Mouse (Mus musculus): ENCODE data around the gene Wwox. TPM values are rescaled to one million over a fixed set of nuclear protein-coding genes. Genes with fewer than 3 reads are reported as not detected.

Wwox gene
- polyA plus RNA-seq, 2 experiments = 2.5 to 2.6 TPM

- ATAC-seq (ENCODE audit: insufficient read depth) (no peak), DNase-seq (ENCODE audit: low read depth in 3 of 3, low spot score in 3 of 3) (no peak)
- Histone ChIP-seq H3K4me2 (ENCODE audit: low read depth) (no peak overlapping the region), H3K9me3 (ENCODE audit: control insufficient read depth, low read length) (no peaks in the 10 kb centered on the region), H3K4me1 (replicated peaks; ENCODE audit: control insufficient read depth in 2 of 2, insufficient read depth in 2 of 2, low read length in 1 of 2) (peaks cover 0 to 8% of the 10 kb centered on the region in 2 experiments; a peak in 1 of 4 replicates), H3K27me3 (ENCODE audit: control insufficient read depth, insufficient read depth, low read length) (no peaks in the 10 kb centered on the region), H3K36me3 (replicated peaks; ENCODE audit: control insufficient read depth, insufficient read depth, low read depth) (no peaks in the 10 kb centered on the region), H3K4me3 (ENCODE audit: insufficient read depth in 1 of 2, low read depth in 2 of 2, low read length in 2 of 2) (no peak overlapping the region), H3K27ac (no peak overlapping the region), H3K9ac (replicated peaks) (no peak overlapping the region)
- 76% methylated on average over 6 of the region's 6 CpGs for WGBS (ENCODE audit: insufficient replicate concordance)
- no peak for TF ChIP-seq EP300 (IDR thresholded peaks at IDR 0.05; ENCODE audit: low read depth)
Measured at GRCm38 (mm10) chr8:114501906-114502305, 62.5 kb downstream of the Wwox start.

- H3K4me3 ChIP-seq (ENCODE audit: insufficient read depth in 1 of 2, low read depth in 2 of 2, low read length in 2 of 2) = no peak overlapping the region
- H3K36me3 ChIP-seq (replicated peaks; ENCODE audit: control insufficient read depth, insufficient read depth, low read depth) = no peaks in the 10 kb centered on the region
- no peaks in the 10 kb centered on the region for H3K9me3 ChIP-seq (ENCODE audit: control insufficient read depth, low read length)
- H3K9ac ChIP-seq (replicated peaks) = no peak overlapping the region
- H3K4me1 ChIP-seq (replicated peaks; ENCODE audit: control insufficient read depth in 2 of 2, insufficient read depth in 2 of 2, low read length in 1 of 2) = peaks cover 0 to 8% of the 10 kb centered on the region in 2 experiments; a peak in 1 of 4 replicates
- no peak for TF ChIP-seq CTCF (IDR thresholded peaks at IDR 0.05; ENCODE audit: low read depth)
- TF ChIP-seq EP300 (IDR thresholded peaks at IDR 0.05; ENCODE audit: low read depth) = no peak
- H3K4me2 ChIP-seq (ENCODE audit: low read depth) = no peak overlapping the region
- H3K27me3 ChIP-seq (ENCODE audit: control insufficient read depth, insufficient read depth, low read length) = no peaks in the 10 kb centered on the region
- no peak overlapping the region for H3K27ac ChIP-seq
- ATAC-seq (ENCODE audit: insufficient read depth) (no peak), DNase-seq (ENCODE audit: low read depth in 3 of 3, low spot score in 3 of 3) (no peak)
- WGBS (ENCODE audit: insufficient replicate concordance) = 62% methylated on average over 3 of the region's 3 CpGs
Measured at GRCm38 (mm10) chr8:114503196-114503595, 63.7 kb downstream of the Wwox start.

- Histone ChIP-seq H3K36me3 (replicated peaks; ENCODE audit: control insufficient read depth, insufficient read depth, low read depth) (no peaks in the 10 kb centered on the region), H3K4me2 (ENCODE audit: low read depth) (no peak overlapping the region), H3K27ac (no peak overlapping the region), H3K9ac (replicated peaks) (no peak overlapping the region), H3K9me3 (ENCODE audit: control insufficient read depth, low read length) (no peaks in the 10 kb centered on the region), H3K4me3 (ENCODE audit: insufficient read depth in 1 of 2, low read depth in 2 of 2, low read length in 2 of 2) (no peak overlapping the region), H3K4me1 (replicated peaks; ENCODE audit: control insufficient read depth in 2 of 2, insufficient read depth in 2 of 2, low read length in 1 of 2) (peaks cover 0 to 8% of the 10 kb centered on the region in 2 experiments; a peak in 1 of 4 replicates), H3K27me3 (ENCODE audit: control insufficient read depth, insufficient read depth, low read length) (no peaks in the 10 kb centered on the region)
- 60% methylated on average over 11 of the region's 11 CpGs for WGBS (ENCODE audit: insufficient replicate concordance)
- ATAC-seq (ENCODE audit: insufficient read depth) (no peak), DNase-seq (ENCODE audit: low read depth in 3 of 3, low spot score in 3 of 3) (no peak)
- TF ChIP-seq EP300 (IDR thresholded peaks at IDR 0.05; ENCODE audit: low read depth) = no peak
- TF ChIP-seq CTCF (IDR thresholded peaks at IDR 0.05; ENCODE audit: low read depth) = no peak
Measured at GRCm38 (mm10) chr8:114504889-114505288, 65.4 kb downstream of the Wwox start.

GRCm38 (mm10) chr8:114505351-114506347 lies 66.2 kb downstream of the Wwox start:
- H3K9ac ChIP-seq (replicated peaks) = no peak overlapping the region
- H3K4me1 ChIP-seq (replicated peaks; ENCODE audit: control insufficient read depth in 2 of 2, insufficient read depth in 2 of 2, low read length in 1 of 2) = peaks cover 0 to 8% of the 10 kb centered on the region in 2 experiments; a peak in 1 of 4 replicates
- TF ChIP-seq EP300 (IDR thresholded peaks at IDR 0.05; ENCODE audit: low read depth) (no peak), CTCF (IDR thresholded peaks at IDR 0.05; ENCODE audit: low read depth) (no peak)
- DNase-seq (ENCODE audit: low read depth in 3 of 3, low spot score in 3 of 3) = no peak
- no peaks in the 10 kb centered on the region for H3K27me3 ChIP-seq (ENCODE audit: control insufficient read depth, insufficient read depth, low read length)
- H3K27ac ChIP-seq = no peak overlapping the region
- no peak overlapping the region for H3K4me3 ChIP-seq (ENCODE audit: insufficient read depth in 1 of 2, low read depth in 2 of 2, low read length in 2 of 2)
- H3K9me3 ChIP-seq (ENCODE audit: control insufficient read depth, low read length) = no peaks in the 10 kb centered on the region
- H3K36me3 ChIP-seq (replicated peaks; ENCODE audit: control insufficient read depth, insufficient read depth, low read depth) = no peaks in the 10 kb centered on the region
- H3K4me2 ChIP-seq (ENCODE audit: low read depth) = no peak overlapping the region
- no peak for ATAC-seq (ENCODE audit: insufficient read depth)
- WGBS (ENCODE audit: insufficient replicate concordance) = 62% methylated on average over 18 of the region's 18 CpGs

- DNase-seq (ENCODE audit: low read depth in 3 of 3, low spot score in 3 of 3) (no peak), ATAC-seq (ENCODE audit: insufficient read depth) (no peak)
- WGBS (ENCODE audit: insufficient replicate concordance) = 74% methylated on average over 7 of the region's 7 CpGs
- Histone ChIP-seq H3K4me1 (replicated peaks; ENCODE audit: control insufficient read depth in 2 of 2, insufficient read depth in 2 of 2, low read length in 1 of 2) (0 out of 4 replicates have a peak, but pooled peaks cover 0 to 3% of the 10 kb centered on the region in 2 experiments), H3K9me3 (ENCODE audit: control insufficient read depth, low read length) (no peaks in the 10 kb centered on the region), H3K27me3 (ENCODE audit: control insufficient read depth, insufficient read depth, low read length) (no peaks in the 10 kb centered on the region), H3K9ac (replicated peaks) (no peak overlapping the region), H3K4me2 (ENCODE audit: low read depth) (no peak overlapping the region), H3K4me3 (ENCODE audit: insufficient read depth in 1 of 2, low read depth in 2 of 2, low read length in 2 of 2) (no peak overlapping the region), H3K36me3 (replicated peaks; ENCODE audit: control insufficient read depth, insufficient read depth, low read depth) (no peaks in the 10 kb centered on the region), H3K27ac (no peak overlapping the region)
- TF ChIP-seq CTCF (IDR thresholded peaks at IDR 0.05; ENCODE audit: low read depth) (no peak), EP300 (IDR thresholded peaks at IDR 0.05; ENCODE audit: low read depth) (no peak)
Measured at GRCm38 (mm10) chr8:114507404-114507803, 67.9 kb downstream of the Wwox start.

Data from liver, embryonic 14.5 days (tissue).